Mouse (Mus musculus) testis, adult 2 months (tissue): ENCODE measurements around the gene Togaram1. TPM values are rescaled to one million over a fixed set of nuclear protein-coding genes. Genes with fewer than 3 reads are reported as not detected.

Source experiments
- H3K27ac ChIP-seq: fragments of 200-500 bp; 2 replicates; pipeline ENCODE4 v1.5.1; 2012; ENCODE audit warnings: low read depth, low read length; ENCODE audit not compliant: control insufficient read depth, insufficient read depth
- H3K27me3 ChIP-seq: fragments of 200-500 bp; 2 replicates; pipeline ENCODE4 v1.6.1; 2012; ENCODE audit warnings: mild to moderate bottlenecking, low read length, moderate library complexity; ENCODE audit not compliant: control insufficient read depth, insufficient read depth
- H3K36me3 ChIP-seq: fragments of 200-500 bp; 2 replicates; pipeline ENCODE4 v1.6.1; 2012; ENCODE audit warnings: mild to moderate bottlenecking, low read length; ENCODE audit not compliant: control insufficient read depth, insufficient read depth
- H3K4me1 ChIP-seq: fragments of 200-500 bp; 2 replicates; pipeline ENCODE4 v1.6.1; 2012; ENCODE audit warnings: low read length; ENCODE audit not compliant: control insufficient read depth, insufficient read depth
- H3K4me3 ChIP-seq: fragments of 200-500 bp; 2 replicates; pipeline ENCODE4 v1.5.1; 2012; ENCODE audit warnings: low read depth, mild to moderate bottlenecking, low read length, moderate library complexity, mixed read lengths; ENCODE audit not compliant: control insufficient read depth
- CTCF ChIP-seq: fragments of 200-500 bp; IDR thresholded peaks from 2 replicates; pipeline ENCODE4 v1.5.1; 2012; ENCODE audit warnings: low read depth, mild to moderate bottlenecking, inconsistent platforms, low read length, moderate library complexity; ENCODE audit not compliant: control insufficient read depth, insufficient read depth, insufficient replicate concordance
- POLR2A ChIP-seq: fragments of 200-500 bp; IDR thresholded peaks from 2 replicates; pipeline ENCODE4 v1.6.1; 2012; ENCODE audit warnings: low read depth, mild to moderate bottlenecking, inconsistent platforms, low read length, moderate library complexity; ENCODE audit not compliant: control insufficient read depth
- polyA plus RNA-seq: library from polyadenylated mRNA; depleted of rRNA; stranded (reverse); fragments of >200 nt; gene quantifications from 2 replicates; pipeline ENCODE4 v1.2.3, GENCODE M21; 2012

The Togaram1 gene
- polyA plus RNA-seq, 1 experiment = 20.3 TPM

- Histone ChIP-seq H3K4me3 (no peak overlapping the region), H3K27ac (no peak overlapping the region), H3K27me3 (no peaks in the 10 kb centered on the region), H3K36me3 (peaks cover 3% of the 10 kb centered on the region), H3K4me1 (no peaks in the 10 kb centered on the region)
- TF ChIP-seq CTCF = no peak
- TF ChIP-seq POLR2A = no peak
These were observed 11.9 kb downstream of the Togaram1 start for GRCm38 (mm10) chr12:64977518-64977917.

GRCm38 (mm10) chr12:65007725-65008124 lies 42.1 kb downstream of the Togaram1 start:
- Histone ChIP-seq H3K27ac (no peak overlapping the region), H3K4me1 (no peaks in the 10 kb centered on the region), H3K36me3 (peaks cover 3% of the 10 kb centered on the region; the same call in 1 of the 2 replicates), H3K4me3 (no peak overlapping the region), H3K27me3 (no peaks in the 10 kb centered on the region)
- TF ChIP-seq POLR2A (no peak), CTCF (no peak)

- Histone ChIP-seq H3K27ac (no peak overlapping the region), H3K27me3 (no peaks in the 10 kb centered on the region), H3K36me3 (no peaks in the 10 kb centered on the region), H3K4me1 (no peaks in the 10 kb centered on the region), H3K4me3 (no peak overlapping the region)
- no peak for TF ChIP-seq POLR2A
- TF ChIP-seq CTCF = no peak
These were observed 57.2 kb downstream of the Togaram1 start for GRCm38 (mm10) chr12:65022842-65023241.

- Histone ChIP-seq H3K27ac (peak overlapping the region; percentile 22), H3K4me1 (peaks cover 3% of the 10 kb centered on the region; the same call in 1 of the 2 replicates), H3K4me3 (peak overlapping the region; percentile 99), H3K27me3 (no peaks in the 10 kb centered on the region), H3K36me3 (no peaks in the 10 kb centered on the region)
- no peak for TF ChIP-seq POLR2A
- no peak for TF ChIP-seq CTCF
These were observed 70.2 kb downstream of the Togaram1 start for GRCm38 (mm10) chr12:65035839-65036189.

GRCm38 (mm10) chr12:65036190-65036870 lies 70.7 kb downstream of the Togaram1 start, which contains the start of gene Prpf39:
Prpf39 (plus strand) TSS chr12:65036333.
- TF ChIP-seq POLR2A = peak; percentile 82
- TF ChIP-seq CTCF = no peak
- peak within 1 kb of the TSS; percentile 97 for H3K27ac ChIP-seq
- H3K4me3 ChIP-seq = peak within 1 kb of the TSS; percentile 99

GRCm38 (mm10) chr12:65036892-65037545 lies 71.4 kb downstream of the Togaram1 start:
- Histone ChIP-seq H3K27me3 (no peaks in the 10 kb centered on the region), H3K4me3 (peak overlapping the region; percentile 8; the same call in 1 of the 2 replicates), H3K36me3 (no peaks in the 10 kb centered on the region), H3K4me1 (peaks cover 3% of the 10 kb centered on the region; the same call in 1 of the 2 replicates), H3K27ac (no peak overlapping the region)
- no peak for TF ChIP-seq CTCF
- no peak for TF ChIP-seq POLR2A

More at GRCm38 (mm10) chr12:65036190-65036870, 70.7 kb downstream of the Togaram1 start, which contains the start of gene Prpf39:
- Histone ChIP-seq H3K4me1 (peaks cover 3% of the 10 kb centered on the region; the same call in 1 of the 2 replicates), H3K36me3 (no peaks in the 10 kb centered on the region), H3K27me3 (no peaks in the 10 kb centered on the region)

GRCm38 (mm10) chr12:65037546-65037937 lies 71.9 kb downstream of the Togaram1 start:
- no peak overlapping the region for H3K27ac ChIP-seq
- H3K27me3 ChIP-seq = no peaks in the 10 kb centered on the region
- TF ChIP-seq POLR2A (no peak), CTCF (no peak)
- H3K4me1 ChIP-seq = peaks cover 3% of the 10 kb centered on the region; the same call in 1 of the 2 replicates
- no peaks in the 10 kb centered on the region for H3K36me3 ChIP-seq
- H3K4me3 ChIP-seq = no peak overlapping the region

- Histone ChIP-seq H3K27ac (no peak overlapping the region), H3K4me1 (no peaks in the 10 kb centered on the region), H3K4me3 (no peak overlapping the region), H3K36me3 (peaks cover 1% of the 10 kb centered on the region), H3K27me3 (no peaks in the 10 kb centered on the region)
- TF ChIP-seq POLR2A (no peak), CTCF (no peak)
These were observed 83.2 kb downstream of the Togaram1 start for GRCm38 (mm10) chr12:65048799-65049198.
